Mouse (Mus musculus): ENCODE measurements at regions not wholly inside any gene's neighbourhood (a gene's known extent, or its start where the extent isn't known, plus 50 kb on each side); places are given as distances from the start of the nearest gene placed in this dataset.

- DNase-seq (ENCODE audit: low spot score) = no peak
- H3K4me1 ChIP-seq = peaks cover 55% of the 10 kb centered on the region
- H3K4me3 ChIP-seq = no peak overlapping the region
- H3K27ac ChIP-seq (replicated peaks) = no peak overlapping the region
- 79% methylated on average over 7 of the region's 7 CpGs for WGBS
- no peaks in the 10 kb centered on the region for H3K36me3 ChIP-seq
- peaks cover 97% of the 10 kb centered on the region for H3K27me3 ChIP-seq (ENCODE audit: low read depth, poor library complexity, severe bottlenecking)
- H3K9me3 ChIP-seq (replicated peaks) = no peaks in the 10 kb centered on the region
These were observed 56.9 kb upstream of the Casz1 start for GRCm38 (mm10) chr4:148747315-148747644.

- no peak for DNase-seq (ENCODE audit: low spot score)
- 83% methylated on average over 10 of the region's 10 CpGs for WGBS
- no peak overlapping the region for H3K27ac ChIP-seq (replicated peaks)
- no peak overlapping the region for H3K4me3 ChIP-seq
- H3K36me3 ChIP-seq = no peaks in the 10 kb centered on the region
- H3K4me1 ChIP-seq = peaks cover 44% of the 10 kb centered on the region
- no peaks in the 10 kb centered on the region for H3K9me3 ChIP-seq (replicated peaks)
- peaks cover 87% of the 10 kb centered on the region for H3K27me3 ChIP-seq (ENCODE audit: low read depth, poor library complexity, severe bottlenecking)
These were observed 54.2 kb upstream of the Casz1 start for GRCm38 (mm10) chr4:148750030-148750429.

- H3K36me3 ChIP-seq = no peaks in the 10 kb centered on the region
- peaks cover 29% of the 10 kb centered on the region for H3K4me1 ChIP-seq
- peaks cover 72% of the 10 kb centered on the region for H3K27me3 ChIP-seq (ENCODE audit: low read depth, poor library complexity, severe bottlenecking)
- 67% methylated on average over 7 of the region's 7 CpGs for WGBS
- H3K4me3 ChIP-seq = no peak overlapping the region
- DNase-seq (ENCODE audit: low spot score) = no peak
- H3K9me3 ChIP-seq (replicated peaks) = no peaks in the 10 kb centered on the region
- no peak overlapping the region for H3K27ac ChIP-seq (replicated peaks)
These were observed 52.6 kb upstream of the Casz1 start for GRCm38 (mm10) chr4:148751591-148751990.

- Histone ChIP-seq H3K36me3 (no peaks in the 10 kb centered on the region), H3K4me3 (no peak overlapping the region), H3K9me3 (replicated peaks) (no peaks in the 10 kb centered on the region), H3K27me3 (ENCODE audit: low read depth, poor library complexity, severe bottlenecking) (peaks cover 64% of the 10 kb centered on the region), H3K27ac (replicated peaks) (no peak overlapping the region), H3K4me1 (peaks cover 21% of the 10 kb centered on the region; the same call in 1 of the 2 replicates)
- 89% methylated on average over 14 of the region's 14 CpGs for WGBS
- DNase-seq (ENCODE audit: low spot score) = no peak
These were observed 51.7 kb upstream of the Casz1 start for GRCm38 (mm10) chr4:148752360-148753093.

GRCm38 (mm10) chr4:148753143-148753798, 51.0 kb upstream of the Casz1 start:
- no peak for DNase-seq (ENCODE audit: low spot score)
- 76% methylated on average over 17 of the region's 17 CpGs for WGBS
- no peak overlapping the region for H3K27ac ChIP-seq (replicated peaks)
- no peak overlapping the region for H3K4me3 ChIP-seq
- H3K9me3 ChIP-seq (replicated peaks) = no peaks in the 10 kb centered on the region
- H3K27me3 ChIP-seq (ENCODE audit: low read depth, poor library complexity, severe bottlenecking) = peaks cover 57% of the 10 kb centered on the region
- H3K4me1 ChIP-seq = peaks cover 21% of the 10 kb centered on the region; the same call in 1 of the 2 replicates
- H3K36me3 ChIP-seq = no peaks in the 10 kb centered on the region

- Histone ChIP-seq H3K36me3 (no peaks in the 10 kb centered on the region), H3K4me3 (no peak overlapping the region)
These were observed 50.4 kb upstream of the Casz1 start for GRCm38 (mm10) chr4:148753849-148754248.

More at GRCm38 (mm10) chr4:148753849-148754248, 50.4 kb upstream of the Casz1 start:
- Histone ChIP-seq H3K27me3 (ENCODE audit: low read depth, poor library complexity, severe bottlenecking) (peaks cover 52% of the 10 kb centered on the region), H3K4me1 (peaks cover 23% of the 10 kb centered on the region; the same call in 1 of the 2 replicates), H3K27ac (replicated peaks) (no peak overlapping the region), H3K9me3 (replicated peaks) (no peaks in the 10 kb centered on the region)
- WGBS = 88% methylated on average over 8 of the region's 8 CpGs
- DNase-seq (ENCODE audit: low spot score) = no peak

All from midbrain, embryonic 10.5 days (tissue).